Mouse (Mus musculus) stomach, postnatal 0 days (tissue): ENCODE results near the gene Ptger3.

Experiments used
- CTCF ChIP-seq: IDR thresholded peaks from 2 replicates; pipeline ENCODE4 v1.5.1; 2016; ENCODE audit warnings: antibody characterized with exemption, low read depth, mild to moderate bottlenecking, moderate library complexity
- EP300 ChIP-seq: optimal IDR thresholded peaks from 2 replicates; pipeline ENCODE3; 2016; ENCODE audit warnings: antibody characterized with exemption

GRCm38 (mm10) chr3:157636887-157637286, 70.2 kb downstream of the Ptger3 start:
- TF ChIP-seq CTCF (no peak), EP300 (no peak)
